Mouse (Mus musculus): ENCODE data around the gene Camk1d.
"Not testable (repeated sequence)": the region's sequence is repeated elsewhere in the genome, so short reads cannot be mapped to it uniquely, and the experiment has no call there.

Gene Camk1d

GRCm38 (mm10) chr2:5610521-5610920 is 103.8 kb downstream of the Camk1d start:
- no peak for DNase-seq (ENCODE audit: low spot score)

GRCm38 (mm10) chr2:5607920-5608841 is 106.1 kb downstream of the Camk1d start:
- no peak for DNase-seq (ENCODE audit: low spot score)

GRCm38 (mm10) chr2:5605849-5606248 is 108.5 kb downstream of the Camk1d start:
- no peak for DNase-seq (ENCODE audit: low spot score)

GRCm38 (mm10) chr2:5602044-5602443 is 112.3 kb downstream of the Camk1d start:
- DNase-seq (ENCODE audit: low spot score) = no peak

- not testable (repeated sequence) for DNase-seq (ENCODE audit: low spot score)
Measured at GRCm38 (mm10) chr2:5601243-5601642, 113.1 kb downstream of the Camk1d start.

- no peak for DNase-seq (ENCODE audit: low spot score)
Measured at GRCm38 (mm10) chr2:5600183-5600962, 113.9 kb downstream of the Camk1d start.

- DNase-seq (ENCODE audit: low spot score) = no peak
Measured at GRCm38 (mm10) chr2:5599713-5600112, 114.6 kb downstream of the Camk1d start.

- no peak for DNase-seq (ENCODE audit: low spot score)
Measured at GRCm38 (mm10) chr2:5598533-5598932, 115.8 kb downstream of the Camk1d start.

GRCm38 (mm10) chr2:5596882-5597281 is 117.4 kb downstream of the Camk1d start:
- no peak for DNase-seq (ENCODE audit: low spot score)

- DNase-seq (ENCODE audit: low spot score) = no peak
Measured at GRCm38 (mm10) chr2:5595356-5596191, 118.7 kb downstream of the Camk1d start.

- no peak for DNase-seq (ENCODE audit: low spot score)
Measured at GRCm38 (mm10) chr2:5592461-5593136, 121.7 kb downstream of the Camk1d start.

GRCm38 (mm10) chr2:5590074-5590473 is 124.2 kb downstream of the Camk1d start:
- DNase-seq (ENCODE audit: low spot score) = no peak

- no peak for DNase-seq (ENCODE audit: low spot score)
Measured at GRCm38 (mm10) chr2:5589163-5589562, 125.2 kb downstream of the Camk1d start.

GRCm38 (mm10) chr2:5588329-5588982 is 125.9 kb downstream of the Camk1d start:
- DNase-seq (ENCODE audit: low spot score) = no peak

- no peak for DNase-seq (ENCODE audit: low spot score)
Measured at GRCm38 (mm10) chr2:5584318-5585027, 129.8 kb downstream of the Camk1d start.

GRCm38 (mm10) chr2:5579391-5579790 is 134.9 kb downstream of the Camk1d start:
- no peak for DNase-seq (ENCODE audit: low spot score)

GRCm38 (mm10) chr2:5577399-5578129 is 136.8 kb downstream of the Camk1d start:
- no peak for DNase-seq (ENCODE audit: low spot score)

- DNase-seq (ENCODE audit: low spot score) = no peak
Measured at GRCm38 (mm10) chr2:5572314-5573006, 141.9 kb downstream of the Camk1d start.

GRCm38 (mm10) chr2:5566611-5567010 is 147.7 kb downstream of the Camk1d start:
- no peak for DNase-seq (ENCODE audit: low spot score)

Data from spleen, adult 12 weeks (tissue).